ENCODE assay signal across 9 mouse cellular contexts in the genomic region with DNA sequence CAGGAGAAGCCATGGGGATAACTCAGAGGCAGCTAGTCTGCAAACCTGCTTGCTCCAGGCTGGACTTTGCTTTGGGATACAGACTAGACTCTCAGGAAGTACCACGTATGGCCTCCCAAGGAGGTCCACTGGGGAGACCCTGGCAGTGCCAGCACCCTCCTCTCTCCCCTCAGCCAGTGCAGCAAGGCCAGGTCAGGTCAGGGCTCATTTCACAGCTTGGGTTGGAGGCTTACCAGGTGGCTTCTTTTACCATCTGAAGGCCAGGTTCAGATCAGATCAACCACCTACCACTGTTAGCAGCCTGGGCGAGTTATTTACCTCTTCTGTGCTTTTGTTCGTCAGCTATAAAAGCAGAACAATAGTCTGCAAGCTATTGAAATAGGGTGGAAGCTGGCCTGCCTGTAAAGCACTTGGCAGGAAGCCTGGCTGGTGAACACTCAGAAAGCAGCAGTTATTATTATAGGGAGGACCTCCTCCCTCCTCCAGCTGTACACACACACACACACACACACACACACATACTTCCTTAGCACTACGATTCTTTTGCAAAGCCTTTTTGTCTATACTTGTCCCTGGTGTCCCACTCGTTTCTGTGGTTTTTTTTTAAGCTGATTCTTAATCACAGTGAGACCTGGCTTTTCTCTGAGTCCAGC. TPM values are rescaled to one million over a fixed set of nuclear protein-coding genes. Genes with fewer than 3 reads are reported as not detected.
DNase-seq lines count a peak whose midpoint lies in the region; ATAC-seq lines count a peak whose summit lies in the region.
"Had no signal": no experiment of that assay in that cellular context is flagged by ENCODE, and none has a peak within 500 bp of the region (broad histone marks: within the 10 kb centered on the region; RNA-seq: fewer than 3 reads in every experiment).

No protein-coding gene starts in this region.

- peak; percentile 68 for DNase-seq in layer of hippocampus, adult 11-12 months (ENCODE audit: low spot score)
- no peak for DNase-seq in layer of hippocampus, postnatal 36 days
- DNase-seq in heart, postnatal 14 days: peak; percentile 68 to 72
- DNase-seq in left cerebral cortex, postnatal 36 days (ENCODE audit: low spot score in 2 of 2): peak; percentile 39 to 47
- peak; percentile 49 to 50 for DNase-seq in right cerebral cortex, postnatal 36 days (ENCODE audit: low spot score in 2 of 2)
- no peak for DNase-seq in cerebellum, adult 18-20 months
- DNase-seq in testis, postnatal 14 days (ENCODE audit: low spot score): no peak

- H3K4me2 ChIP-seq in forebrain, embryonic 12.5 days: no peak overlapping the region

- H3K36me3 ChIP-seq in forebrain, embryonic 12.5 days (replicated peaks): no peaks in the 10 kb centered on the region

- H3K4me1 ChIP-seq in forebrain, embryonic 12.5 days: peaks cover 11% of the 10 kb centered on the region; the same call in 1 of the 2 replicates

- no peaks in the 10 kb centered on the region for H3K27me3 ChIP-seq in forebrain, embryonic 12.5 days
- H3K27me3 ChIP-seq: CH12.LX had no signal

- no peak for ATAC-seq in forebrain, embryonic 12.5 days (ENCODE audit: low FRiP score)

- no peaks in the 10 kb centered on the region for H3K9me3 ChIP-seq in forebrain, embryonic 12.5 days

- intact Hi-C loops in heart, postnatal 14 days (cut with DNase I): loop anchor here (10.0 kb wide), 1 partner anchor 1065 kb away; no protein-coding TSS in a partner anchor
- intact Hi-C loops in left cerebral cortex, postnatal 36 days (cut with DNase I): loop anchor here (10.0 kb wide), 2 partner anchors 955 to 1875 kb away; no protein-coding TSS in a partner anchor

- 17% methylated on average over 5 of the region's 5 CpGs for WGBS in forebrain, embryonic 12.5 days

- peak overlapping the region; percentile 76 for H3K27ac ChIP-seq in forebrain, embryonic 12.5 days

- H3K4me3 ChIP-seq in forebrain, embryonic 12.5 days (replicated peaks): no peak overlapping the region

- no peak overlapping the region for H3K9ac ChIP-seq in forebrain, embryonic 12.5 days

RNA-seq across cellular contexts. Expression of gene Mecr, which starts 6.8 kb away (rescaled TPM):
- 10 to 100 TPM; 29.9 to 34.9 TPM for total RNA-seq in layer of hippocampus, postnatal 36 days (2021)
- polyA plus RNA-seq in forebrain, embryonic 12.5 days (2016; fragmentation: Nextera tagmentation; extraction: Ambion mirVana): 40.4 and 41.7 TPM in 2 replicates
- 10 to 100 TPM; 29.7 to 30.4 TPM for total RNA-seq in heart, postnatal 14 days (2021)
- 10 to 100 TPM; 27.1 to 32.4 TPM for total RNA-seq in left cerebral cortex, postnatal 36 days (2021)

RNA-seq across cellular contexts. Expression of gene Ptpru, which starts 12.0 kb away (rescaled TPM):
- total RNA-seq in layer of hippocampus, postnatal 36 days (2021): 100 to 1,000 TPM in 1 of 2 experiments, 10 to 100 TPM in 1; 89.3 to 104 TPM
- 47.1 and 57.7 TPM in 2 replicates for polyA plus RNA-seq in forebrain, embryonic 12.5 days (2016; fragmentation: Nextera tagmentation; extraction: Ambion mirVana)
- 1 to 10 TPM; 3.2 to 6.8 TPM for total RNA-seq in heart, postnatal 14 days (2021)
- 10 to 100 TPM; 44.6 to 57.4 TPM for total RNA-seq in left cerebral cortex, postnatal 36 days (2021)

RNA-seq across cellular contexts. Expression of gene Srsf4, which starts 23.3 kb away (rescaled TPM):
- total RNA-seq in layer of hippocampus, postnatal 36 days (2021): 10 to 100 TPM; 67.8 to 74.8 TPM
- 193 and 199 TPM in 2 replicates for polyA plus RNA-seq in forebrain, embryonic 12.5 days (2016; fragmentation: Nextera tagmentation; extraction: Ambion mirVana)
- 10 to 100 TPM; 39.4 to 42.4 TPM for total RNA-seq in heart, postnatal 14 days (2021)
- 10 to 100 TPM; 70.3 to 76.8 TPM for total RNA-seq in left cerebral cortex, postnatal 36 days (2021)

Comparison
In these comparisons a context has a peak if more than half of its experiments do, and no peak if none do; other contexts are left out.
1. DNase-seq: peak in layer of hippocampus, adult 11-12 months (single experiment), heart, postnatal 14 days (2 of 2), left cerebral cortex, postnatal 36 days (2 of 2) and right cerebral cortex, postnatal 36 days (2 of 2); none in layer of hippocampus, postnatal 36 days (0 of 2), cerebellum, adult 18-20 months (0 of 2) and testis, postnatal 14 days (single experiment).
2. RNA of gene Ptpru, which starts 12.0 kb away (total RNA-seq): 89.3 to 104 TPM in layer of hippocampus, postnatal 36 days and 44.6 to 57.4 TPM in left cerebral cortex, postnatal 36 days; 3.2 to 6.8 TPM in heart, postnatal 14 days; every median in the first group is over 4 times any median in the second.